Mouse (Mus musculus) urinary bladder, postnatal 14 days (tissue): ENCODE results near the gene Ash1l.

Source experiments
- DNase-seq: peaks from one replicate; pipeline ENCODE4 v3.0.0; 2021; ENCODE audit warnings: low spot score

Ash1l gene

GRCm38 (mm10) chr3:88950576-88951326, at the start of gene Ash1l, which contains the start of gene Dap3:
Ash1l (plus strand) TSS chr3:88950622.
Dap3 (minus strand) TSS chr3:88951181.
- DNase-seq, result peak; percentile 73

GRCm38 (mm10) chr3:88904803-88905202, 45.6 kb upstream of the Ash1l start:
- DNase-seq, result no peak

GRCm38 (mm10) chr3:88905209-88905608, 45.2 kb upstream of the Ash1l start:
- DNase-seq, result no peak

DNA sequence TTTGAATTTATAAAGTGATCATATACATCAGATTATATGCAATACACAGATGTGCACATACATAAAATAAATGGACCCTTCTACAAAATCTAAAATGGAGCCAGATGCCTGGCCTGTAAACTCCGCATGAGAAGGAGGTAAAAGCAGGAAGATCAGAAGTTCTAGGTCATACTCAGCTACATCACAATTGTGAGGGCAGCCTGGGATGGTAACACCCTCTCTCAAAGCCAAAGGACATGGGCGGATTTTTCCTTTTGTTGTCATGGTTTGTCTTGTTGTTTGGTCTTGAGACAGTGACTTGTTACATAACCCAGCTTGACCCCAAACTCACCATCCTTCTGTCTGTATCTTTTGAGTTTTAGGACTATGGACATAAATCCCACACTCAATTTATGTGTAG, 44.7 kb upstream of the Ash1l start:
- no peak for DNase-seq

DNA sequence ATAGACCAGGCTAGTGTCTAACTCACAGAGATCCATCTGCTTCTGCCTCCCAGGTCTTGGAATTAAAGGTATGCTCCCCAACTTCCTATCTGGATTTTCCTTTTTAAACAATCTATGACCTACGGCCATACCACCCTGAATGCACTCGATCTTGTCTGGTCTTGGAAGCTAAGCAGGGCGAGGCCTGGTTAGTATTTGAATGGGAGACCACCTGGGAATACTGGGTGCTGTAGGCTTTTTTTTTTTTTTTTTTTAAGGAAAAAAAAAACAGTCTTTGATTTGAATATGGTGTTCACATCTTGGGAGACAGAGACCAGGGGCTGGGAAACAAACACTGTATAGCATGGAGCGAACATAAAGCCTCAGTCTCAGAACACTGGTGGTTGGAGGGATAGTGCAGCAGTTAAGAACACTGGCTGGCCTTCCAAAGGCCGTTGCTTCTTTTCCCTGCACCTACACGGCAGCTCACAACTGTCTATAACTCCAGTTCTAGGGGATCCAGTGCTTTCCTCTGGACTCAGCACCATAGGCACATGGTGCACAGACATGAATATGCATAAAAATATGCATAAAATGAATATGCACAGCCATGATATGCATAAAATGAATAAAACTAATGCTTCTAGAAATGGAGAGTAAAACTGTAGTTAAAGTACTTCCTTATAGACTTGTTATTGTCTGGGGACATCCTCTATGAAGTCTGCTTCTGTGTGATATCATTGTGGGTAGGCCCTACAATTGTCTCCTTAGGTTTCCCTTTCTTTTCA, 43.8 kb upstream of the Ash1l start:
- no peak for DNase-seq

GRCm38 (mm10) chr3:88912585-88912984, 37.8 kb upstream of the Ash1l start:
- no peak for DNase-seq

DNA sequence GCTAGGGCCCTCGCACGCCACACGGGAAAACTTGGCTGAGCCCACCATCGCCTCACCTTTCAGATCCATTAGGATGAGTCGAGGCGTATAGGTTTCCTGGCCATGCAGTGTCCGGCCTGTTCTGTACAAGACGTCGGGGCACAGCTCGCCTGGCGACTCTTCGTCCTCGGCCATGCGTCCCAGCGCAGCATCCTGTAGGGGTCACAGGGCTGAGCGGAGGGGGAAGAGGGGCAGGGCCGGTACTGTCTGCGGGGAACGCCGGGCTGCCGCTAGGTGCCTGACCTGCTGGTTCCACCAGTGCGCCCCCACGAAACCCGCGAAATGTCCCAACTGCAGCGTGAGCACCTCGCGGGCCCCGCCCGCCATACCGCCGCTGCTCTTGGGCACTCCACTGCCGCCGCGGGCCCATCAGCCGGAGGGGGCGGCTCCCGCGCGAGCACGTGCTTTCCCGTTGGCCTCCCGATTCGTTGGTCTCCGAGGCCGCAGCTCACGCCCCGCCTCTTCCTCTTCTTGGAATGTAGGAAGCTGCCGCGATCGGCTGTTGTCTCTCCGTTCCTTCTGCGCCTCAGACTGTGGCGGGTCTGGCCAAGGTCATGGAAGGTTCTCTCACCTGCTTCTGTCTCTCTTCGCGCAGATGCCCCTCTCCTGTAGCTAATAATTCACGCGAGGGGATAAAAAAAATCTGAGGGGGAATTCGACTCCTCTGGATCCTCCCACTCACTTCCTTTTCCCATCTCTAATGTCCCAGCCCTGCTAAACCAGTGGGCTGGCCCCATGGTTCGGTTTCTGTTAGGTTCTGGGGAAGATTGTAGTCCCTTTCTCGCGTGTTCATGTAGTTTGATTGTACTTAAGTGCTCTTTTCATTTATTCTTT, 36.7 kb upstream of the Ash1l start, which contains the start of gene Msto1:
Msto1 (minus strand) TSS at position 489 of the 873 bp plus-strand sequence.
- DNase-seq, result peak; percentile 93

GRCm38 (mm10) chr3:88914384-88914810, 36.0 kb upstream of the Ash1l start:
- no peak for DNase-seq

DNA sequence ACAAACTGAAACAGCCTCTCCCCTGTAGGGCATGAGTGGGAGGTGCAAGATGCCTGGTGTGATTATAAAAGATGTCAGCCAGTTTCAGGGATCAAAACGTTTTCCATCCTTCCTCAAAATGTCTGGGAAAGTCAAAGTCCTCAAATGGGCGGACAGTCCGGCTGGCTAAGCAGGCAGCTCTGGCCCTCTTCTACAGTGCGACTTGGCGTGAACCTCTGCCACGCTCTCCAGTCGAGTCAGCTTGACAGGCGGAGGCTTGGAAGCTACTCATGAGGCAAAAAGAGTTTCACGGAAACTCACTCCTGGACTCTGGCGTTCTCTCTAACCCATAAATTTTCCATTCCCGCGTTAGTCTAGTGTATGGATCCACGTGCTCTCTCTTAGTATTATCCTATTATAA, 31.4 kb upstream of the Ash1l start:
- DNase-seq, result no peak

DNA sequence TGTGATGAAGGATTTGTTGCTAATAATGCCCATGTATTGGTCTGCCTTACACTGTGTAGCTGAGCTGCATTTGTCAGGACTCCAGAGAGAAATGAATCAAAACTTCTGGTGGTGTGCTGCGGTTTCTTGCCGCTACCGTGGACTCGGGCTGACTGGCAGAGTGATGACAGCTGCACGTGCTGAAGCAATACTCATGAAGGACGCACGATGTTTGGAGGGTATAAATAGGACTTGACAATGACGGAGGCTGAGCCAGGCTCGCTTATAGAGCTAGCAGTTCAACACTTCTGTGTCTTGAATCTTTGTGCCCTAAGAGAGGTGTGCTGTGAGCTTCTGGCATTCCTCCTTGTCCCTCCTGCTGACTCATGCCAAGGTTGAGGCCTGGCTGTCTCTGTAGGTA, 29.0 kb upstream of the Ash1l start:
- DNase-seq, result no peak

GRCm38 (mm10) chr3:88923989-88924591, 26.3 kb upstream of the Ash1l start:
- DNase-seq, result peak; percentile 36

DNA sequence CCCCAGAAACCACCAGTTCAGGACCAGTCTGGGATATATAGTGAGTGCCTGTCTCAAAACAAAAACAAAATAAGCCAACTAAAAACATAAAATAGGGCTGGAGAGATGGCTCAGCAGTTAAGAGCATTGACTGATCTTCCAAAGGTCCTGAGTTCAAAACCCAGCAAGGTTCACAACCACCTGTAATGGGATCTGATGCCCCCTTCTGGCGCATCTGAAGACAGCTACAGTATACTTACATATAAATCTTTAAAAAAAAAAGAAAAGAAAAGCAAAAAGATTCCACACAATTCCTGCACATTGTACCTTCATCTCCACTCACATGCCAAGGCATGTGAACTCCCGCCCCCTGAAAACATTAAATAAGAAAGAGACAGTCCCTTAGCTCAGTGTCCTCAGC, 24.8 kb upstream of the Ash1l start:
- DNase-seq, result no peak

DNA sequence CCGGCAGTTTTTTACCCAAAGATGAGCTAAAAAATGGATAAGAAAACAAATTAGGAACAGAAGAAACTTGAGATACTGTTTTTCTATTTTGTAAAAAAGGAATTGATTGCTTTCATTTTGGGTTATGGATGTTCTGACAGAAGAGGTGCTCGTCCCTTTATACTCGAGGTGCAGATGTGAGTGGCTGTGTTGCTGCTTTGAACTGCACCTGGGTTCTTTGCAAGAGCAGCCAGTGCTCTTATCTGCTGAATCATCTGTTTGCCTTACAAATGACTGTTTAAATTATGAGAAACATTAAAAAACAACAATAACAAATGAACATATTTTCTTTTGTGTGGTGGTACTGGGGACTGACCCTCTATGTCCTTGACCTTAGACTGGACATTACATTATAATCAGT, 20.9 kb upstream of the Ash1l start:
- DNase-seq, result no peak

- DNase-seq, result no peak
Observed at GRCm38 (mm10) chr3:88939071-88939470, 11.4 kb upstream of the Ash1l start.

- no peak for DNase-seq
Observed at GRCm38 (mm10) chr3:88939749-88940148, 10.7 kb upstream of the Ash1l start.

- DNase-seq, result no peak
Observed at GRCm38 (mm10) chr3:88942316-88942880, 8.0 kb upstream of the Ash1l start.

- no peak for DNase-seq
Observed at GRCm38 (mm10) chr3:88944109-88944508, 6.3 kb upstream of the Ash1l start.

DNA sequence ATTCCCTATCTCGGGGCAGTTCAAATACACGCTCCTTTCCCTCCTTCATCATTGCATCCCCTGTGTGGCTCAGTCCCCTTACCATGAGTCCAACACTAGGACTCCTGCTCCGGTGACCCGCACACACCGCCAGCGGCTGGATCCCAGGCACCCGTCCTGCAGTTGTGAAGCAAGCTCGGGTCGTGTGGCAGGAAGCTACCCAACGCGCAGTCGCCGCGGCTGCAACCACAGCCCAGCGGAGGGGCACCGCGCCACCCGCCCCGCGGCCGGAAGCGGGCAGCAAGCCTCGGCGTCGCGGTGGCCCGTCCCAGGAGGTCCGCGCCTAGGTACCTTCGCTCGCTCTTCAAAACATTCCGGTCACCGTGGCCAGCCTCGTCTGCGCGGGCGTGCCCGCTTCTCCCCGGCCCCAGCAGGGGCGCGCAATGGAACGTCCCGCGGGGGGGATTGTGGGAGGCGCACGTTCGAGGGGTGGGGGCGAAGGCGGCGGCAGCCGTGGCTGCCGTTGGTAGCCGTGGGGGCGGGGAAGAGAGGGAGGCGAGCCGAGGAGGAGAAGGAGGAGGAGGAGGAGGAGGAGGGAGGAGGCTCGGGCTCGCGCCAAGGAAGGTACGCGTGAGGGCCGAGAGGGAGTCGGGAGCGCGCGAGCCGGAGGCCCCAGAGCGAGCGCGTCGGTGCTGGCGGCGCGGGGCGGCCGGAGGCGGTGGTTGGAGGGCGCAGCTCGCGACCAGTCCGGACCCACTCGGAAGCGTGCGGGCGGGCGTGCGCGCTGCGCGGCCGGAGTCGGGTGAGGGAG, 441 bp upstream of the Ash1l start:
- peak; percentile 95 for DNase-seq

DNA sequence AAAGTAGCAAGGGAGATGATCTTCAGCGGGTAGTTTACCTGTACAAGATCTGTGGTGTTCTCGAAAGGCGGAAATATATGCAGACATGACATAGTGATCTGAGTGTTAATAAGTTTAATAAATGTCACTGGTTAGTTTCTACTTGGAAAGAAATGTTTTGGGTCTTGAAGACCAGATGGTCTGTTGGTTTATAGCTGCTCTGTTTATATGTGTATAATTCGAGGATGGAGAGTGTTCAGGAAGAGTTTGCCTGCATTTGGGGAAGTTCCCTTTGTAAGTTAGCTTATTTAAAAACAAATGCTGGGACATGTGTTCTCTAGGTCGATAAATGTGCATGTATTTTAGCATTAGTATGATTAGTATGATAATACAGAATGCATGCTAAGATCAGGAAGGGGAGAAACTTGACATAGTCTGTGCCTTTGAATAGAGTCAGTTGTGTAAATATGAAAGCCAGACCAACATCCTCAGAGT, 942 bp downstream of the Ash1l start:
- no peak for DNase-seq

DNA sequence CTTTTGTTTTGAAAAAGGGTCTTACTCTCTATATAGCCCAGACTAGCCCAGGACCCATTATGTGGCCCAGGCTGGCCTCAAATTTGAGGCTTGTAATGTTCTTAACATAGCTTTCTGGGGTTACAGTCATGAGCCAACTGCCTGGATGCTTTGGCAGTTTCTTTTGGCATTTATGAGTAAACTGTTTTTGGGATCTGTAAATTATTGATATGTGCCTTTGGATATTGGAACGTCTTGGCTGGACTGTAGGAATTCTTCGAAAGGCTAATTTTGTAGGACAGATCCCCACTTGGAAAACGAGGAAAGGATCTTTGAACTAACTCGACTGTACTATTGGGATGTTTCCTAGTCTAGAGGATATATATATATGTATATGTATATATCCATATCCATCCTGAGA, 2.8 kb downstream of the Ash1l start:
- DNase-seq, result no peak

DNA sequence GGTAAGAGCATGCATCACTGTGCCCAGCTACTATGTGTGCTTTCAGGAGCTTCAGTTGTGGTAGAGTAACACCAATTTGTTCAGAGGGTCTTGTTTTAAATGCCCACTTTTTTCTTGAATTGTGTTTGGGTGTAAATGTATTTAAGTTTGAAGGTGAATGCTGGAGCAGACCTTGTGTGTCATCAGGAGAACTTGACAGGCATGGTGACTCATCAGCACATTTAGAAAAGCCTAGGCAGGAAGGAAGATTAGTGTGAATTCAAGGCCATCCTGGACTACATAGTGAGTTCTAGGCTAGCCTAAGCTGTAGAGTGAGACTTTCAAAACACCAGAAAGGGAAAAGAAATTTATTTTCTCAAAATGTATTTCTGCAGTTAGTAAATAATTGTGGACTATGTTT, 3.3 kb downstream of the Ash1l start:
- no peak for DNase-seq
